Mouse (Mus musculus) erythroblast, embryonic 14.5 days (primary cell): ENCODE data around the gene Kri1.

Experiments
- GATA1 ChIP-seq: IDR thresholded peaks from 2 replicates; pipeline ENCODE4 v1.6.1; 2012; ENCODE audit warnings: low read length, inconsistent platforms, mixed read lengths
- TAL1 ChIP-seq: IDR thresholded peaks from 3 replicates; pipeline ENCODE4 v1.6.1; 2012; ENCODE audit warnings: low read length, inconsistent platforms, mixed read lengths

GRCm38 (mm10) chr9:21225415-21225758, 62.4 kb downstream of the Kri1 start:
- TF ChIP-seq GATA1: no peak
- TF ChIP-seq TAL1: no peak
